Mouse (Mus musculus): ENCODE data around the gene Ap2a1.
"Not testable (repeated sequence)": the region's sequence is repeated elsewhere in the genome, so short reads cannot be mapped to it uniquely, and the experiment has no call there.

Ap2a1 gene

GRCm38 (mm10) chr7:44896499-44896898, 32.8 kb downstream of the Ap2a1 start:
- in situ Hi-C loops (cut with MboI, MseI): no loop called here

- in situ Hi-C loops (cut with MboI, MseI): no loop called here
These were observed 33.5 kb downstream of the Ap2a1 start, which contains the start of gene Fuz for GRCm38 (mm10) chr7:44895593-44896434. Fuz (plus strand) TSS chr7:44896079.

GRCm38 (mm10) chr7:44895206-44895592, 34.1 kb downstream of the Ap2a1 start:
- in situ Hi-C loops (cut with MboI, MseI): no loop called here

GRCm38 (mm10) chr7:44894175-44894574, 35.1 kb downstream of the Ap2a1 start:
- in situ Hi-C loops (cut with MboI, MseI): no loop called here

GRCm38 (mm10) chr7:44893197-44893596, 36.1 kb downstream of the Ap2a1 start:
- in situ Hi-C loops (cut with MboI, MseI): no loop called here

GRCm38 (mm10) chr7:44892276-44892921, 36.9 kb downstream of the Ap2a1 start, which contains the start of gene Med25:
Med25 (minus strand) TSS chr7:44892712.
- in situ Hi-C loops (cut with MboI, MseI): no loop called here

- in situ Hi-C loops (cut with MboI, MseI): no loop called here
These were observed 37.7 kb downstream of the Ap2a1 start for GRCm38 (mm10) chr7:44891611-44892010.

GRCm38 (mm10) chr7:44890737-44891136, 38.6 kb downstream of the Ap2a1 start:
- in situ Hi-C loops (cut with MboI, MseI): no loop called here

- in situ Hi-C loops (cut with MboI, MseI): no loop called here
These were observed 39.1 kb downstream of the Ap2a1 start for GRCm38 (mm10) chr7:44890180-44890579.

GRCm38 (mm10) chr7:44888256-44889105, 40.8 kb downstream of the Ap2a1 start:
- in situ Hi-C loops (cut with MboI, MseI): no loop called here

GRCm38 (mm10) chr7:44886964-44887363, 42.3 kb downstream of the Ap2a1 start:
- in situ Hi-C loops (cut with MboI, MseI): no loop called here

- in situ Hi-C loops (cut with MboI, MseI): no loop called here
These were observed 44.7 kb downstream of the Ap2a1 start for GRCm38 (mm10) chr7:44884637-44885036.

GRCm38 (mm10) chr7:44883036-44883435, 46.3 kb downstream of the Ap2a1 start:
- in situ Hi-C loops (cut with MboI, MseI): no loop called here

GRCm38 (mm10) chr7:44877833-44878232, 51.5 kb downstream of the Ap2a1 start:
- in situ Hi-C loops (cut with MboI, MseI): no loop called here

GRCm38 (mm10) chr7:44871774-44872173, 57.5 kb downstream of the Ap2a1 start:
- in situ Hi-C loops (cut with MboI, MseI): not testable (repeated sequence)

GRCm38 (mm10) chr7:44871181-44871580, 58.1 kb downstream of the Ap2a1 start:
- in situ Hi-C loops (cut with MboI, MseI): no loop called here

- in situ Hi-C loops (cut with MboI, MseI): no loop called here
These were observed 58.7 kb downstream of the Ap2a1 start for GRCm38 (mm10) chr7:44870614-44871013.

- in situ Hi-C loops (cut with MboI, MseI): no loop called here
These were observed 59.4 kb downstream of the Ap2a1 start, which contains the start of gene Ptov1 for GRCm38 (mm10) chr7:44869697-44870528. Ptov1 (minus strand) TSS chr7:44869788.

GRCm38 (mm10) chr7:44868919-44869696, 60.2 kb downstream of the Ap2a1 start:
- in situ Hi-C loops (cut with MboI, MseI): no loop called here

GRCm38 (mm10) chr7:44868465-44868864, 60.8 kb downstream of the Ap2a1 start:
- in situ Hi-C loops (cut with MboI, MseI): no loop called here
